Mouse (Mus musculus) CD8-positive naive resting alpha-beta T cell, adult 2 months (primary cell): ENCODE measurements around the gene Plekhm1.

Source experiments
- DNase-seq, 2 experiments: peaks; one replicate each; pipeline ENCODE4 v3.0.0; 2022; ENCODE audit warnings: low read depth in 2 of 2, low spot score in 2 of 2

Gene Plekhm1

GRCm38 (mm10) chr11:103362521-103363181 is 49.8 kb downstream of the Plekhm1 start:
- DNase-seq: no peak

GRCm38 (mm10) chr11:103362054-103362432 is 50.4 kb downstream of the Plekhm1 start:
- no peak for DNase-seq

GRCm38 (mm10) chr11:103361396-103362053 is 51.0 kb downstream of the Plekhm1 start:
- no peak for DNase-seq

- peak in 1 of 2 experiments; percentile 18 for DNase-seq
Observed at GRCm38 (mm10) chr11:103360661-103361081, 51.8 kb downstream of the Plekhm1 start.

GRCm38 (mm10) chr11:103359841-103360641 is 52.4 kb downstream of the Plekhm1 start:
- peak; percentile 75 to 82 for DNase-seq

- peak; percentile 71 to 79 for DNase-seq
Observed at GRCm38 (mm10) chr11:103359122-103359521, 53.4 kb downstream of the Plekhm1 start.

GRCm38 (mm10) chr11:103358316-103358715 is 54.2 kb downstream of the Plekhm1 start:
- DNase-seq: no peak

- DNase-seq: no peak
Observed at GRCm38 (mm10) chr11:103357710-103358109, 54.8 kb downstream of the Plekhm1 start.

GRCm38 (mm10) chr11:103356938-103357670 is 55.4 kb downstream of the Plekhm1 start:
- DNase-seq: no peak

GRCm38 (mm10) chr11:103356032-103356571 is 56.4 kb downstream of the Plekhm1 start:
- no peak for DNase-seq

GRCm38 (mm10) chr11:103355251-103355650 is 57.2 kb downstream of the Plekhm1 start:
- DNase-seq: no peak

- no peak for DNase-seq
Observed at GRCm38 (mm10) chr11:103354033-103354432, 58.5 kb downstream of the Plekhm1 start.

GRCm38 (mm10) chr11:103352239-103352814 is 60.2 kb downstream of the Plekhm1 start:
- DNase-seq: no peak

- no peak for DNase-seq
Observed at GRCm38 (mm10) chr11:103350711-103351315, 61.7 kb downstream of the Plekhm1 start.

GRCm38 (mm10) chr11:103349699-103350098 is 62.8 kb downstream of the Plekhm1 start:
- DNase-seq: no peak

GRCm38 (mm10) chr11:103346657-103347056 is 65.8 kb downstream of the Plekhm1 start:
- no peak for DNase-seq

GRCm38 (mm10) chr11:103346236-103346635 is 66.3 kb downstream of the Plekhm1 start:
- no peak for DNase-seq

GRCm38 (mm10) chr11:103345408-103346091 is 66.9 kb downstream of the Plekhm1 start:
- DNase-seq: no peak

- DNase-seq: peak; percentile 43 to 55
Observed at GRCm38 (mm10) chr11:103344494-103345332, 67.8 kb downstream of the Plekhm1 start.
